Mouse (Mus musculus): ENCODE data around the gene Cdk19.

- TF ChIP-seq CTCF (IDR thresholded peaks at IDR 0.05; ENCODE audit: insufficient read depth, low read length) (no peak), POLR2A (IDR thresholded peaks at IDR 0.05; ENCODE audit: borderline replicate concordance, extremely low read depth, low read depth, low read length) (no peak)
Measured at GRCm38 (mm10) chr10:40476535-40477285, 137.3 kb downstream of the Cdk19 start.

Measured in lung, adult 2 months (tissue).